Comparison of ENCODE assay signal across 27 mouse cellular contexts in genomic region chr17:75714578-75714977, GRCm38 (mm10).
"Had no signal": no experiment of that assay in that cellular context is flagged by ENCODE, and none has a peak within 500 bp of the region (broad histone marks: within the 10 kb centered on the region; RNA-seq: fewer than 3 reads in every experiment).

No protein-coding gene starts in this region.

- H3K27ac ChIP-seq: limb, embryonic 10.5 days; limb, embryonic 12.5 days; limb, embryonic 13.5 days; limb, embryonic 15.5 days; liver, embryonic 12.5 days; liver, embryonic 13.5 days; liver, embryonic 14.5 days; liver, embryonic 15.5 days; lung, embryonic 15.5 days; macrophage; midbrain, embryonic 10.5 days; midbrain, embryonic 12.5 days; midbrain, embryonic 13.5 days; midbrain, embryonic 15.5 days had no signal

- H3K9ac ChIP-seq: limb, embryonic 12.5 days; limb, embryonic 13.5 days; limb, embryonic 15.5 days; liver, embryonic 12.5 days; liver, embryonic 13.5 days; liver, embryonic 14.5 days; liver, embryonic 15.5 days; liver, postnatal 0 days; lung, embryonic 14.5 days; lung, embryonic 15.5 days; midbrain, embryonic 12.5 days; midbrain, embryonic 13.5 days; midbrain, embryonic 15.5 days had no signal

- H3K4me3 ChIP-seq: limb, embryonic 10.5 days; limb, embryonic 12.5 days; limb, embryonic 13.5 days; limb, embryonic 15.5 days; liver, embryonic 12.5 days; liver, embryonic 13.5 days; liver, embryonic 15.5 days; lung, embryonic 15.5 days; megakaryocyte, embryonic 14.5 days; midbrain, embryonic 10.5 days; midbrain, embryonic 12.5 days; midbrain, embryonic 13.5 days; midbrain, embryonic 15.5 days; myocyte had no signal

- DNase-seq: left cerebral cortex, postnatal 4 days; liver; liver, embryonic 13.5 days; liver, postnatal 0 days; lung, adult 18-20 months; lung, adult 2 months; lung, embryonic 14.5 days; lung, postnatal 10 days; lung, postnatal 14 days; lung, postnatal 36 days; lung, postnatal 4 days; midbrain, embryonic 14.5 days had no signal

- H3K27me3 ChIP-seq: limb, embryonic 12.5 days; limb, embryonic 13.5 days; limb, embryonic 15.5 days; liver, embryonic 12.5 days; liver, embryonic 13.5 days; liver, embryonic 15.5 days; lung, embryonic 15.5 days; megakaryocyte, embryonic 14.5 days; midbrain, embryonic 12.5 days; midbrain, embryonic 13.5 days; midbrain, embryonic 15.5 days had no signal

- H3K9me3 ChIP-seq: limb, embryonic 10.5 days; limb, embryonic 12.5 days; limb, embryonic 13.5 days; limb, embryonic 15.5 days; liver, embryonic 12.5 days; liver, embryonic 13.5 days; liver, embryonic 15.5 days; lung, embryonic 15.5 days; megakaryocyte, embryonic 14.5 days; midbrain, embryonic 10.5 days; midbrain, embryonic 12.5 days; midbrain, embryonic 13.5 days; midbrain, embryonic 15.5 days had no signal

- H3K36me3 ChIP-seq: limb, embryonic 10.5 days; limb, embryonic 12.5 days; limb, embryonic 13.5 days; limb, embryonic 15.5 days; liver, embryonic 12.5 days; liver, embryonic 13.5 days; liver, embryonic 15.5 days; lung, embryonic 15.5 days; midbrain, embryonic 10.5 days; midbrain, embryonic 12.5 days; midbrain, embryonic 13.5 days; midbrain, embryonic 15.5 days had no signal

- H3K4me1 ChIP-seq: limb, embryonic 10.5 days; limb, embryonic 12.5 days; limb, embryonic 13.5 days; limb, embryonic 15.5 days; liver, embryonic 12.5 days; liver, embryonic 13.5 days; liver, embryonic 15.5 days; lung, embryonic 15.5 days; megakaryocyte, embryonic 14.5 days; midbrain, embryonic 10.5 days; midbrain, embryonic 12.5 days; midbrain, embryonic 13.5 days; midbrain, embryonic 15.5 days had no signal
